Mouse (Mus musculus) midbrain, embryonic 14.5 days (tissue): ENCODE data around the gene Tgm3. TPM values are rescaled to one million over a fixed set of nuclear protein-coding genes. Genes with fewer than 3 reads are reported as not detected.

Experiments
- ATAC-seq: fragments of 200-750 bp; cut with Nextera tagmentation; 2 replicates; pipeline ENCODE4 v1.8.0; 2017; ENCODE audit warnings: moderate number of reproducible peaks, moderate library complexity; ENCODE audit not compliant: low FRiP score, low TSS enrichment
- DNase-seq: peaks from one replicate; pipeline ENCODE4 v3.0.0-alpha.2; 2015
- H3K27ac ChIP-seq: fragments of 300-500 bp; sonication (generic); replicated peaks from 2 replicates; pipeline ENCODE4 v1.5.1; 2014; ENCODE audit warnings: mild to moderate bottlenecking, low read depth, low read length, moderate library complexity
- H3K27me3 ChIP-seq: fragments of 300-500 bp; sonication (generic); 2 replicates; pipeline ENCODE4 v1.6.1; 2014; ENCODE audit warnings: low read length, control low read depth, mixed read lengths; ENCODE audit not compliant: control insufficient read depth, insufficient read depth
- H3K36me3 ChIP-seq: fragments of 300-500 bp; sonication (generic); 2 replicates; pipeline ENCODE4 v1.6.1; 2014; ENCODE audit warnings: low read length, control low read depth; ENCODE audit not compliant: control insufficient read depth, insufficient read depth
- H3K4me1 ChIP-seq: fragments of 300-500 bp; sonication (generic); 2 replicates; pipeline ENCODE4 v1.6.1; 2014; ENCODE audit warnings: mild to moderate bottlenecking, antibody characterized with exemption, low read length, control low read depth; ENCODE audit not compliant: control insufficient read depth, insufficient read depth
- H3K4me2 ChIP-seq: fragments of 300-500 bp; sonication (generic); 2 replicates; pipeline ENCODE4 v1.6.1; 2014; ENCODE audit warnings: mild to moderate bottlenecking, low read length, moderate library complexity
- H3K4me3 ChIP-seq: fragments of 300-500 bp; sonication (generic); replicated peaks from 2 replicates; pipeline ENCODE4 v1.5.1; 2014; ENCODE audit warnings: low read depth, low read length
- H3K9ac ChIP-seq: fragments of 300-500 bp; sonication (generic); replicated peaks from 2 replicates; pipeline ENCODE4 v1.6.1; 2014; ENCODE audit warnings: mild to moderate bottlenecking, low read length, moderate library complexity
- H3K9me3 ChIP-seq: fragments of 300-500 bp; sonication (generic); 2 replicates; pipeline ENCODE4 v1.6.1; 2016; ENCODE audit warnings: low read length, control low read depth, mixed read lengths; ENCODE audit not compliant: control insufficient read depth
- WGBS: fragments of 180-500 bp; shearing (Covaris S2); extraction: QIAGEN DNeasy Blood & Tissue Kit; methylation state at CpG from one replicate; pipeline ENCODE4 v1.1.7; 2014; 5-methylcytosine and 5-hydroxymethylcytosine counted together
- microRNA-seq: library from miRNA; unstranded; fragments of <30 nt; microRNA quantifications from one replicate; pipeline ENCODE4, GENCODE M21; 2016
- polyA plus RNA-seq: library from polyadenylated mRNA; unstranded; fragments of >200 nt; fragmentation: Nextera tagmentation; extraction: Ambion mirVana; gene quantifications from 2 replicates; pipeline ENCODE4 v1.2.1, GENCODE M21; 2014

The Tgm3 gene
- polyA plus RNA-seq, 1 experiment from 2014 or later, result not detected

DNA sequence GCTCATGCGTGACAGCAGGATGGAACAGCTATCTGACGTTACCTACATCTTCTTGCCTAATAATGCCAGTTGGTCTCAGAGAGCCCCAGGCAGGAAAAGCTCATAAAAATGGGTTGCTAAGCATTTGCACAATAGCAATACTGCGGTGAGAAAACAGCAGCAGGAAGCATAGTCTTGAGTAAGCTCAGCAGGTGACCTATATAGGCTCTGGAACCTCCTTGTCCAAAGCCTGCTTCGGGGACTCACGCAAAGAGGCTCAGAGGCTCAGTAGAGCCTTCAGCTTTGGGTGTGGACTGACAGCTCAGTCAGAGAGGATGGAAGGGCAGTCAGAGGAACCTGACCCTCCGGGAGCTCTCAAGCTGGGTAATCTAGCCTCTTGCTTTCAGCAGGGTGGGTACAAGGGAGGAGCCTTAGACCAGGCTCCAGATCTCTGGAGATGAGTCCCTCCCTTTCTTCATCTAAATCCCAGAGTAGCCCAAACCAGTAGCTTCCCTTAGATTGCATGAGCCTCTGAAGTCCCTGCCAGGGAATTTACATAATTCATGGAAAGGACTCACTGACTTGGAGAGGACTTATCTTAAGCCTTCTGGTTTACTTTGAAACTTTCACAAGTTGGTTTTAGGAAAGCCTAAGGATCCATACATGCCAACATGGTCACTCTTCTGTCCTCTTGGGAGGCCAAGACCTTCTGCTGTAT is 28.2 kb downstream of the Tgm3 start:
- H3K4me3 ChIP-seq, result no peak overlapping the region
- 78% methylated on average over 6 of the region's 6 CpGs for WGBS
- H3K9me3 ChIP-seq, result no peaks in the 10 kb centered on the region
- DNase-seq (no peak), ATAC-seq (no peak)
- no peaks in the 10 kb centered on the region for H3K27me3 ChIP-seq
- H3K27ac ChIP-seq, result no peak overlapping the region
- no peaks in the 10 kb centered on the region for H3K36me3 ChIP-seq
- peaks cover 3% of the 10 kb centered on the region; the same call in 1 of the 2 replicates for H3K4me1 ChIP-seq
- no peak overlapping the region for H3K9ac ChIP-seq
- H3K4me2 ChIP-seq, result no peak overlapping the region

DNA sequence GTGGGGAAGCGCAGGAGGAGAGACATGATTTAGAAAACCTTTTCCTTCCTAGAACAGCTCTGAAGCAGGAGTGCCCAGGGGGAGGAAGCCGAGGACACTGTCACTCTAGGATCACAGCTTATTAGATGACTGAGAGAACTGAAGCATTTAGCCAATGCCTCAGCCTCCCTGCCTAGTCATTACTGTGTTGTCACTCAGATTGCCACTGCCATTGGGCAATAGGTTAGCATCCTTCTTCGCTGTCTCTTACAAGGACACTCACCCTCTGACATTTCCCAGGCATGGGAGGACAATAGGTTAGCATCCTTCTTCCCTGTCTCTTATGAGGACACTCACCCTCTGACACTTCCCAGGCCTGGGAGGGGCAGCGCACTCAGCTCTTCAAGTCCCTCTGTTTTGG is 31.7 kb downstream of the Tgm3 start:
- H3K36me3 ChIP-seq, result no peaks in the 10 kb centered on the region
- H3K4me1 ChIP-seq, result no peaks in the 10 kb centered on the region
- no peak overlapping the region for H3K4me3 ChIP-seq
- WGBS, result 90% methylated on average over 4 of the region's 4 CpGs
- no peaks in the 10 kb centered on the region for H3K27me3 ChIP-seq
- H3K27ac ChIP-seq, result no peak overlapping the region
- DNase-seq (no peak), ATAC-seq (no peak)
- H3K4me2 ChIP-seq, result no peak overlapping the region
- H3K9ac ChIP-seq, result no peak overlapping the region
- no peaks in the 10 kb centered on the region for H3K9me3 ChIP-seq

DNA sequence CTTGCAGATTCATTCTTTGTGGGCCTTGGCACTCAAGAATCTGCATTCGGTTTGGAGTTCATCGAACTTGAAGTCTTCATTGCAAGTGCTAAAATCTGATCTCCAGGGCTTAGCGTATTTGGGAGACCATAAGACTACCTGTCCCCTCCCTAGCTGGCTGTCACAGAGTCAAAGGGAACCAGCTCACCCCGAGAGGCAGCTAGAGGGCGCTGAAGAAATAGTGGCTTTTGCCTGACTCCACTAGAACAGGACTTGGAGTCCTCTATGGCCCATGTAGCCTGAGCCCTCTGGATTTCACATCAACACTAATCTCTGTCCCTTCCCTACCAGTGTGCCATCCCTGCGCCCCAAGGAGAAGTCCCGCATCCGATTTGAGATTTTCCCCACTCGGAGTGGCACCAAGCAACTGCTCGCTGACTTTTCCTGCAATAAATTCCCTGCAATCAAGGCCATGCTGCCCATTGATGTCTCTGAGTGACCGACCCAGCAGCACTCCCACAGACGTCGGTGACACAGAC is 35.8 kb downstream of the Tgm3 start:
- H3K36me3 ChIP-seq, result no peaks in the 10 kb centered on the region
- H3K4me3 ChIP-seq, result no peak overlapping the region
- H3K9me3 ChIP-seq, result no peaks in the 10 kb centered on the region
- 77% methylated on average over 13 of the region's 13 CpGs for WGBS
- no peak overlapping the region for H3K4me2 ChIP-seq
- no peaks in the 10 kb centered on the region for H3K4me1 ChIP-seq
- H3K27me3 ChIP-seq, result no peaks in the 10 kb centered on the region
- no peak for ATAC-seq
- DNase-seq, result no peak
- no peak overlapping the region for H3K27ac ChIP-seq
- H3K9ac ChIP-seq, result no peak overlapping the region

DNA sequence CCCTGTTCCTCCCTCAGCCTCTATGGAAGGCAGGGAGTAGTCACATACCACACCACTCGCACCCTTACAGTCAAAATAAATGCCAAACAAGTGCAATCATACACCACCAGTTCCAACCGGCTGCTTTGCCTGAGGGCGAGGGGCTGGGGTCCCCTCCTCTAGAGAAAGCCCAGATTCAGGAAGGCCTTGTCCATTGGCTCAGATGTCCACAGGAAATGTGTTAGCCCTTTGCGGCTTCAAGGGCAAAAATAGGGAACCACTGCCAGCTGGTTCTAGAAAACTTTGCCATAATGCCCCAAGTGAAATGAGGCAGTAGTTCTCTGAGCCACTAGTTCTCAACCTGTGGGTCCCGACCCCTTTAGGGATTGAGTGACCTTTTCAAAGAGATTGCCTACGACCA is 36.6 kb downstream of the Tgm3 start:
- Histone ChIP-seq H3K4me1 (no peaks in the 10 kb centered on the region), H3K9ac (no peak overlapping the region), H3K36me3 (no peaks in the 10 kb centered on the region), H3K4me2 (no peak overlapping the region), H3K27me3 (no peaks in the 10 kb centered on the region), H3K9me3 (no peaks in the 10 kb centered on the region), H3K4me3 (no peak overlapping the region), H3K27ac (no peak overlapping the region)
- DNase-seq (no peak), ATAC-seq (no peak)
- WGBS, result 89% methylated on average over 6 of the region's 6 CpGs

DNA sequence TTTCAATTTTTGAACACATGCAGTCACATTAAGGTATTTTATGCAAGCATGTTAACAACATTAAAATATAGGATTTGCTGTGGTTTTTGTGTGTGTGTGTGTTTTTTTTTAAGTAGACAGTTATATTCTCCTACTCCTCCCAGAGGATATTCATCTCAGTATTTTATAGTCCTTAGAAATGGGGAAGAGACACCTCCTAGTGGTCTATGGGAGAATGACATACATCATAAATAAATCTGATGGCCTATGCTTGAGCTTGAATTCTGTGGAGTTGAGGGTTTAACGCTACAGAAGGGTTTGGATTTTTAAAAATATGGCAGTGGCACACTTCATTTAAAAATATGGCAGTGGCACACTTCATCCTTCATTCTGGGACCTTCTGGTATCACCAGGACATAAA is 46.0 kb downstream of the Tgm3 start:
- no peak overlapping the region for H3K27ac ChIP-seq
- no peaks in the 10 kb centered on the region for H3K9me3 ChIP-seq
- H3K4me3 ChIP-seq, result no peak overlapping the region
- ATAC-seq, result no peak
- 54% methylated on average over 1 of the region's 1 CpGs for WGBS
- DNase-seq, result peak; percentile 80
- no peaks in the 10 kb centered on the region for H3K4me1 ChIP-seq
- no peak overlapping the region for H3K4me2 ChIP-seq
- no peak overlapping the region for H3K9ac ChIP-seq
- no peaks in the 10 kb centered on the region for H3K27me3 ChIP-seq
- H3K36me3 ChIP-seq, result no peaks in the 10 kb centered on the region

DNA sequence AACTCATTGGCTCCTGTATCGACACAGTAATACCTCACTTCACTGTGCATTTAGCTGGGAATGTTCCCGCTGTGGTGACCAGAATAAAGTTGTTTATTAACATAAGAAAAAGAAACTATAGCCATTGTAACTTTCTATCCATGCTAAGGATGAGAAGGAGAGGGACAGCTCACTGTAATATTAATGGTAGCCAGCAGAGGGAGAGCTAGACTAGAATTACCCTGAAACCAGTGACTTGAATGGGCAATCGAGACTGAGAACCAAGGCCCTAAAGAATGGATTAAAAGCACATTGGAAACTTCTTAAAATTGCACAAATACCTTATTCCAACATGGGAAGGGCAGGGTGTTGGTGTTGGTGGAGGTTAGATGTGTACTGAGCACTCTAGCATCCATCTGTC is 56.1 kb downstream of the Tgm3 start:
- H3K4me1 ChIP-seq, result no peaks in the 10 kb centered on the region
- ATAC-seq (no peak), DNase-seq (peak; percentile 80)
- no peaks in the 10 kb centered on the region for H3K27me3 ChIP-seq
- no peak overlapping the region for H3K9ac ChIP-seq
- 25% methylated on average over 3 of the region's 3 CpGs for WGBS
- no peaks in the 10 kb centered on the region for H3K36me3 ChIP-seq
- H3K27ac ChIP-seq, result no peak overlapping the region
- H3K4me2 ChIP-seq, result no peak overlapping the region
- H3K4me3 ChIP-seq, result no peak overlapping the region
- no peaks in the 10 kb centered on the region for H3K9me3 ChIP-seq

DNA sequence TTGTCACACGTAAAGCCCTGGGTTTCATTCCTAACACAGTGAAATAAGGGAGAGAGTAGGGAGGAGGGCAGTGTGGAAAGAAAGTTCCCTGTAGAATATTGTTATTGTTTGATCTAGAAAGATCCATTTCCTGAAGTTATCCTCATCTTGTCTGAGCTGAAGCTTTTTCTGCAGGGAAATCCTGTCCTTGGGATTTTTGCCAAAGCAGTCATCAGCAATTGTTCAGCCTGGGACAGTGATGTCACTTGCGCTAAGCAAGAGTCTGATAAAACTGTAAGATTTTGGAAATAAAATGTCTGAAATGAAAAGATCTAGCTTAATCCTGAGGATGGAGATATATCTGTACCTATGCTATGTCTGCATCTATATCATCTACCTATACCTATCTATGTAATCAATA is 58.2 kb downstream of the Tgm3 start:
- Histone ChIP-seq H3K27ac (no peak overlapping the region), H3K9me3 (no peaks in the 10 kb centered on the region), H3K36me3 (no peaks in the 10 kb centered on the region), H3K27me3 (no peaks in the 10 kb centered on the region), H3K4me1 (no peaks in the 10 kb centered on the region), H3K9ac (no peak overlapping the region), H3K4me2 (no peak overlapping the region), H3K4me3 (no peak overlapping the region)
- DNase-seq (no peak), ATAC-seq (no peak)
- WGBS, result 92% methylated on average over 2 of the region's 2 CpGs

Small RNA genes lying within 50 kb of the gene (microRNA-seq; reads per million reads assigned to microRNA genes)
- gene Mir6339, result not detected

Other genes starting within 250 kb of the Tgm3 start
- 7.0 and 10.8 TPM in 2 replicates for gene Stk35, start 211.8 kb upstream of the Tgm3 start, polyA plus RNA-seq
- gene Tgm6, start 100.1 kb downstream of the Tgm3 start, polyA plus RNA-seq, result 0.30 and 0.57 TPM in 2 replicates
- 349 and 358 TPM in 2 replicates for gene Snrpb, start 167.1 kb downstream of the Tgm3 start, polyA plus RNA-seq
- not detected in 2 replicates for gene Tmc2, start 182.8 kb downstream of the Tgm3 start, polyA plus RNA-seq